Mouse (Mus musculus) heart, postnatal 14 days (tissue): Measurements from ENCODE around the gene Eif4e. TPM values are rescaled to one million over a fixed set of nuclear protein-coding genes. Genes with fewer than 3 reads are reported as not detected.

Experiments used
- DNase-seq, 2 experiments: peaks; one replicate each; pipeline ENCODE4 v3.0.0; 2021 to 2022
- intact Hi-C: fragments of 180-260 bp; cut with DNase I; formaldehyde crosslinking; loops from one replicate; pipeline ENCODE4 v1.15.1; 2025
- microRNA-seq, 2 experiments: library from miRNA; unstranded; fragments of <30 nt; microRNA quantifications; one replicate each; pipeline ENCODE4 v1.2.0; 2021 to 2022
- total RNA-seq, 2 experiments: library from RNA; stranded (reverse); gene quantifications; 2 replicates each; pipeline ENCODE4 v1.2.3; 2021

Eif4e gene
- total RNA-seq, 2 experiments from 2014 or later: 122 to 134 TPM

GRCm38 (mm10) chr3:138558529-138558928 lies 32.5 kb downstream of the Eif4e start:
- peak in 1 of 2 experiments; percentile 24 for DNase-seq
- intact Hi-C loops: loop anchor here (5.0 kb wide), 1 partner anchor 349 kb away; no protein-coding TSS in a partner anchor

- intact Hi-C loops: no loop called here
- no peak for DNase-seq
These were observed 34.3 kb downstream of the Eif4e start for GRCm38 (mm10) chr3:138560242-138560641.

- DNase-seq: no peak
- intact Hi-C loops: no loop called here
These were observed 34.9 kb downstream of the Eif4e start for GRCm38 (mm10) chr3:138560886-138561285.

- intact Hi-C loops: no loop called here
- DNase-seq: no peak
These were observed 52.9 kb downstream of the Eif4e start for GRCm38 (mm10) chr3:138578867-138579266.

- intact Hi-C loops: no loop called here
- DNase-seq: no peak
These were observed 60.2 kb downstream of the Eif4e start for GRCm38 (mm10) chr3:138586213-138586612.

GRCm38 (mm10) chr3:138587137-138587536 lies 61.2 kb downstream of the Eif4e start:
- no peak for DNase-seq
- intact Hi-C loops: no loop called here

GRCm38 (mm10) chr3:138588001-138588400 lies 62.0 kb downstream of the Eif4e start:
- intact Hi-C loops: no loop called here
- no peak for DNase-seq

GRCm38 (mm10) chr3:138591002-138591401 lies 65.0 kb downstream of the Eif4e start:
- intact Hi-C loops: no loop called here

GRCm38 (mm10) chr3:138591806-138592365 lies 65.9 kb downstream of the Eif4e start:
- no peak for DNase-seq
- intact Hi-C loops: no loop called here

More at GRCm38 (mm10) chr3:138591002-138591401, 65.0 kb downstream of the Eif4e start:
- DNase-seq: no peak

- intact Hi-C loops: no loop called here
- no peak for DNase-seq
These were observed 67.2 kb downstream of the Eif4e start for GRCm38 (mm10) chr3:138593131-138593530.

- intact Hi-C loops: no loop called here
- DNase-seq: no peak
These were observed 67.9 kb downstream of the Eif4e start for GRCm38 (mm10) chr3:138593911-138594310.

- intact Hi-C loops: no loop called here
- no peak for DNase-seq
These were observed 75.1 kb downstream of the Eif4e start for GRCm38 (mm10) chr3:138601076-138601475.

- intact Hi-C loops: no loop called here
These were observed 79.2 kb downstream of the Eif4e start for GRCm38 (mm10) chr3:138605132-138605531.

GRCm38 (mm10) chr3:138608665-138609064 lies 82.7 kb downstream of the Eif4e start:
- intact Hi-C loops: no loop called here
- DNase-seq: no peak

More at GRCm38 (mm10) chr3:138605132-138605531, 79.2 kb downstream of the Eif4e start:
- no peak for DNase-seq

Small RNA genes within 50 kb of the gene (microRNA-seq; reads per million reads assigned to microRNA genes)
- gene Mir1956: 0 reads per million in 2 experiments

Other genes with a start within 250 kb of the Eif4e start
- not detected for gene Adh6a, start 212.9 kb upstream of the Eif4e start, total RNA-seq
- gene Adh6b, start 184.4 kb upstream of the Eif4e start, total RNA-seq: 1 to 10 TPM; 1.2 to 1.8 TPM
- not detected for gene Adh4, start 110.7 kb upstream of the Eif4e start, total RNA-seq
- 10 to 100 TPM; 92.8 to 94.1 TPM for gene Adh5, start 83.1 kb upstream of the Eif4e start, total RNA-seq
- gene Metap1, start 36.7 kb upstream of the Eif4e start, total RNA-seq: 10 to 100 TPM; 39.6 to 42.6 TPM
- gene Tspan5, start 216.0 kb downstream of the Eif4e start, total RNA-seq: 10 to 100 TPM; 11.0 to 11.3 TPM